Mouse (Mus musculus): ENCODE data around the gene Zwint. TPM values are rescaled to one million over a fixed set of nuclear protein-coding genes. Genes with fewer than 3 reads are reported as not detected.

The Zwint gene
- total and polyA plus RNA-seq, 3 experiments = 41.2 to 53.2 (median 47.6) TPM

DNA sequence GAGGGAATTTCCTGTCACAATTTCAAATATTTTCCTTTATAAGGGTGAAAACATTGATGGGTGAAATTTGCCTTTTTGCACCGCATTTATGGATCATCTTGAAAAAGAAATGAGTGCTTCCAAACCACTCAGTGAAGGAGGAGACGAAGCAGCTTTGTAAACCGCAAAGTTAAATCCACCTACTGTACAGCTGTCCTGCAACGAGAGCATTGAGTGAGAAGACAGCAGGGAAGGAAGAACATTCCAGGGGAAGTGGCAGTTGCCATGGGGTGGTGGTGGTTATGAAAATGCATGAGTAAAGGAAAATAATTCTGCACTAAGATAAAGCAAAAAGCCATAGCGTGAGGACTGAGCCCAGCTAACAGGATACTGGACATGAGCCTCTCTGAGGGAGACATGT lies 13.2 kb downstream of the Zwint start:
- Histone ChIP-seq H3K4me1 (ENCODE audit: control insufficient read depth, insufficient read depth, low read length) (peaks cover 1% of the 10 kb centered on the region), H3K36me3 (ENCODE audit: control insufficient read depth, insufficient read depth, low read length) (peaks cover 9% of the 10 kb centered on the region), H3K27me3 (ENCODE audit: control insufficient read depth, insufficient read depth, low read length) (no peaks in the 10 kb centered on the region), H3K27ac (no peak overlapping the region), H3K9ac (ENCODE audit: low read depth, low read length) (no peak overlapping the region), H3K79me2 (replicated peaks; ENCODE audit: control insufficient read depth, insufficient read depth, low read length) (no peaks in the 10 kb centered on the region), H3K4me3 (no peak overlapping the region)
- intact Hi-C loops (cut with DNase I) = no loop called here
- DNase-seq = no peak
- 86% methylated on average over 5 of the region's 5 CpGs for whole genome bisulfite sequencing
- no peak for TF ChIP-seq CTCF (IDR thresholded peaks at IDR 0.05)
- TF ChIP-seq EP300 (IDR thresholded peaks at IDR 0.05; ENCODE audit: insufficient read depth, low read depth, low read length) = no peak
- no peak for TF ChIP-seq POLR2A (IDR thresholded peaks at IDR 0.05; ENCODE audit: insufficient read depth, low read depth, low read length)

DNA sequence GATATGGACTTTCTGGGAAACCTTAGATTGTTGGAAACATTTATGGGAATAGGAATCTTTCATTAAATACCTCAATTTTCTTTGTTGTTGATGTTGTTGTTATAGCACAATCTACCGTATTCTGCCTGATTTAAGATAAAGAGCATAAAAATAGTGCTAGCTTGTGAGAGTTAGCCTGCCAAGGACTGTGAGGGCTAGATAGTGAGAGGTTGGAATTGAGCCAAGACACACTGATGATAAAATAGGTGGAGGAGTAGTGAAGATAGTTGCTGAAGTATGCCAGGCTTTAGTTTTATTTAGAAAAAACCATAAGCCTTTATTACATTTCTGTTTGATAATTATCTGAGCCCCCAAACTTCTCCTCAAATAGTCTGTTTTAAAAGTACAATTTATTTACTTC lies 14.4 kb downstream of the Zwint start:
- TF ChIP-seq POLR2A (IDR thresholded peaks at IDR 0.05; ENCODE audit: insufficient read depth, low read depth, low read length) (no peak), CTCF (IDR thresholded peaks at IDR 0.05) (no peak), EP300 (IDR thresholded peaks at IDR 0.05; ENCODE audit: insufficient read depth, low read depth, low read length) (no peak)
- no peaks in the 10 kb centered on the region for H3K79me2 ChIP-seq (replicated peaks; ENCODE audit: control insufficient read depth, insufficient read depth, low read length)
- WGBS = 17% methylated on average over 1 of the region's 1 CpGs
- no peak overlapping the region for H3K4me3 ChIP-seq
- no peak overlapping the region for H3K9ac ChIP-seq (ENCODE audit: low read depth, low read length)
- DNase-seq = no peak
- intact Hi-C loops (cut with DNase I) = no loop called here
- no peaks in the 10 kb centered on the region for H3K27me3 ChIP-seq (ENCODE audit: control insufficient read depth, insufficient read depth, low read length)
- H3K36me3 ChIP-seq (ENCODE audit: control insufficient read depth, insufficient read depth, low read length) = peaks cover 9% of the 10 kb centered on the region
- H3K27ac ChIP-seq = no peak overlapping the region
- H3K4me1 ChIP-seq (ENCODE audit: control insufficient read depth, insufficient read depth, low read length) = peaks cover 1% of the 10 kb centered on the region

GRCm38 (mm10) chr10:72675971-72676370 lies 21.3 kb downstream of the Zwint start:
- intact Hi-C loops (cut with DNase I) = no loop called here
- H3K36me3 ChIP-seq (ENCODE audit: control insufficient read depth, insufficient read depth, low read length) = no peaks in the 10 kb centered on the region
- no peaks in the 10 kb centered on the region for H3K27me3 ChIP-seq (ENCODE audit: control insufficient read depth, insufficient read depth, low read length)
- no peak for DNase-seq
- H3K79me2 ChIP-seq (replicated peaks; ENCODE audit: control insufficient read depth, insufficient read depth, low read length) = no peaks in the 10 kb centered on the region
- H3K9ac ChIP-seq (ENCODE audit: low read depth, low read length) = no peak overlapping the region
- 71% methylated on average over 6 of the region's 6 CpGs for WGBS
- no peaks in the 10 kb centered on the region for H3K4me1 ChIP-seq (ENCODE audit: control insufficient read depth, insufficient read depth, low read length)
- no peak overlapping the region for H3K4me3 ChIP-seq
- TF ChIP-seq CTCF (IDR thresholded peaks at IDR 0.05) = no peak
- no peak for TF ChIP-seq POLR2A (IDR thresholded peaks at IDR 0.05; ENCODE audit: insufficient read depth, low read depth, low read length)
- no peak for TF ChIP-seq EP300 (IDR thresholded peaks at IDR 0.05; ENCODE audit: insufficient read depth, low read depth, low read length)
- H3K27ac ChIP-seq = no peak overlapping the region

DNA sequence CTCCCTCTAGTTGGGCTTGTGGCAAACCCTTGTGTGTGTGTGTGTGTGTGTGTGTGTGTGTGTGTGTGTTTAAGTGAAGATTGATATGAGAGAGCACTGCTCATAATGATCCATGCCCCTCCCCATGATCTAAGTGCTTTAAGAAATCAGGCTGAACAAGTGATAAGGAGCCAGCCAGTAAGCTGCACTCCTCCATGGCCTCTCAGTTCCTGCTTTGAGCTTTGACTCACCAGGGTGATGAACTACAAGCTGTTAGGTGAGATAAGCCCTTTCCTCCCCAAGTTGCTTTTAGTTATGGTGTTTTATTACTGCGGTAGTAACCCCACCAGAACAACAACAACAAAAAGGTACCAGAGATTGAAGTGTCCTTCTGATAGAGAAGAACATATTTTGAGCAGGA lies 21.9 kb downstream of the Zwint start:
- WGBS = 32% methylated on average over 1 of the region's 1 CpGs
- TF ChIP-seq POLR2A (IDR thresholded peaks at IDR 0.05; ENCODE audit: insufficient read depth, low read depth, low read length) = no peak
- TF ChIP-seq EP300 (IDR thresholded peaks at IDR 0.05; ENCODE audit: insufficient read depth, low read depth, low read length) = no peak
- no peak for TF ChIP-seq CTCF (IDR thresholded peaks at IDR 0.05)
- H3K79me2 ChIP-seq (replicated peaks; ENCODE audit: control insufficient read depth, insufficient read depth, low read length) = no peaks in the 10 kb centered on the region
- H3K27me3 ChIP-seq (ENCODE audit: control insufficient read depth, insufficient read depth, low read length) = no peaks in the 10 kb centered on the region
- DNase-seq = no peak
- H3K27ac ChIP-seq = no peak overlapping the region
- no peak overlapping the region for H3K4me3 ChIP-seq
- no peaks in the 10 kb centered on the region for H3K36me3 ChIP-seq (ENCODE audit: control insufficient read depth, insufficient read depth, low read length)
- intact Hi-C loops (cut with DNase I) = no loop called here
- no peaks in the 10 kb centered on the region for H3K4me1 ChIP-seq (ENCODE audit: control insufficient read depth, insufficient read depth, low read length)
- no peak overlapping the region for H3K9ac ChIP-seq (ENCODE audit: low read depth, low read length)

GRCm38 (mm10) chr10:72679086-72679485 lies 24.4 kb downstream of the Zwint start:
- Histone ChIP-seq H3K4me3 (no peak overlapping the region), H3K36me3 (ENCODE audit: control insufficient read depth, insufficient read depth, low read length) (no peaks in the 10 kb centered on the region), H3K4me1 (ENCODE audit: control insufficient read depth, insufficient read depth, low read length) (no peaks in the 10 kb centered on the region), H3K9ac (ENCODE audit: low read depth, low read length) (no peak overlapping the region), H3K27me3 (ENCODE audit: control insufficient read depth, insufficient read depth, low read length) (no peaks in the 10 kb centered on the region), H3K27ac (no peak overlapping the region), H3K79me2 (replicated peaks; ENCODE audit: control insufficient read depth, insufficient read depth, low read length) (no peaks in the 10 kb centered on the region)
- intact Hi-C loops (cut with DNase I) = no loop called here
- no peak for TF ChIP-seq CTCF (IDR thresholded peaks at IDR 0.05)
- TF ChIP-seq EP300 (IDR thresholded peaks at IDR 0.05; ENCODE audit: insufficient read depth, low read depth, low read length) = no peak
- TF ChIP-seq POLR2A (IDR thresholded peaks at IDR 0.05; ENCODE audit: insufficient read depth, low read depth, low read length) = no peak
- peak in 1 of 2 experiments; percentile 21 for DNase-seq
- 49% methylated on average over 4 of the region's 4 CpGs for WGBS

DNA sequence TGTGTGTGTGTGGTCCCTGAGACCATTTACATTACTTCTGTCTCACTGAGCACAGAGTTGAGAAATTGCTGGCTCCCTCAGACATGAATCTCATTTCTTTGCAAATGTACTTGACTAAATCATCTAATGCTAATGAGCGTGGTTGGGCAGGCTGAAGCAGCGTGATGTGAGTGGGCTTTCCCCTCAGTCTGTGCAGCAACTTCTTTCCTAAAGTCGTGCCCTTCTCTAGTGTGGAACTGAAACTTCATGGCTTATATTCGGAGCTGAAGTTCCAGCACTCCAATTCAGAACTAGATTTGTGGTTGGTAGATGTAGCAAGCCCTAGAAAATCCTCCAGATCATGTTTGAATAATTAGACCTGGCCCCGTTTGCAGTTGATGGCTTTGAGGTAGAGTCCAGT lies 46.4 kb downstream of the Zwint start:
- intact Hi-C loops (cut with DNase I) = no loop called here
- Histone ChIP-seq H3K4me3 (no peak overlapping the region), H3K79me2 (replicated peaks; ENCODE audit: control insufficient read depth, insufficient read depth, low read length) (no peaks in the 10 kb centered on the region), H3K27me3 (ENCODE audit: control insufficient read depth, insufficient read depth, low read length) (no peaks in the 10 kb centered on the region), H3K27ac (no peak overlapping the region), H3K4me1 (ENCODE audit: control insufficient read depth, insufficient read depth, low read length) (no peaks in the 10 kb centered on the region), H3K9ac (ENCODE audit: low read depth, low read length) (no peak overlapping the region), H3K36me3 (ENCODE audit: control insufficient read depth, insufficient read depth, low read length) (no peaks in the 10 kb centered on the region)
- DNase-seq = no peak
- TF ChIP-seq POLR2A (IDR thresholded peaks at IDR 0.05; ENCODE audit: insufficient read depth, low read depth, low read length) (no peak), CTCF (IDR thresholded peaks at IDR 0.05) (no peak), EP300 (IDR thresholded peaks at IDR 0.05; ENCODE audit: insufficient read depth, low read depth, low read length) (no peak)
- 74% methylated on average over 5 of the region's 5 CpGs for WGBS

Data from heart, adult 2 months (tissue).